Mouse (Mus musculus): ENCODE data around the gene Homer2.

Gene Homer2

GRCm38 (mm10) chr7:81707471-81708140 lies at the start of gene Homer2:
TSS of gene Homer2 (minus strand) at chr7:81707527.
- in situ Hi-C loops (cut with MboI), result no loop called here

GRCm38 (mm10) chr7:81747956-81748355 lies 40.6 kb upstream of the Homer2 start:
- in situ Hi-C loops (cut with MboI), result no loop called here

DNA sequence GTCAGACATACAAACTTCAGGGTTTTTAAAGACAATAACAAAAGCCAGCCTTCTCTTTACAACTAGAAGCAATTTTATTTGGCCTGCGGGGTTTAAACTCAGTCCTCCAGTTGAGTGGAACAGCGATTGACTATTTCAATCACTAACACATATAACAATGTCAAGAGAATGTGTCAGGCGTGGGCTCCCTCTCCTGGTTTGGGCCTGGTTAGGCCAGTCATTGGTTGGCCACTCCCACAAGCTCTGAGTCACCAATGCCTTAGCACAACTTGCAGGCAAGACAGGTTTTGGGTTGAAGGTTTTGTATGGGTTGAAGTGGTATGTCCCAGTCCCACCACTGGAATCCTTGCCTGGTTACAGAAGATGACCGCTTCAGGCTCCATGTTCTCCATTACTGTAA lies 36.8 kb upstream of the Homer2 start:
- in situ Hi-C loops (cut with MboI), result no loop called here

GRCm38 (mm10) chr7:81740010-81740409 lies 32.7 kb upstream of the Homer2 start:
- in situ Hi-C loops (cut with MboI), result no loop called here

DNA sequence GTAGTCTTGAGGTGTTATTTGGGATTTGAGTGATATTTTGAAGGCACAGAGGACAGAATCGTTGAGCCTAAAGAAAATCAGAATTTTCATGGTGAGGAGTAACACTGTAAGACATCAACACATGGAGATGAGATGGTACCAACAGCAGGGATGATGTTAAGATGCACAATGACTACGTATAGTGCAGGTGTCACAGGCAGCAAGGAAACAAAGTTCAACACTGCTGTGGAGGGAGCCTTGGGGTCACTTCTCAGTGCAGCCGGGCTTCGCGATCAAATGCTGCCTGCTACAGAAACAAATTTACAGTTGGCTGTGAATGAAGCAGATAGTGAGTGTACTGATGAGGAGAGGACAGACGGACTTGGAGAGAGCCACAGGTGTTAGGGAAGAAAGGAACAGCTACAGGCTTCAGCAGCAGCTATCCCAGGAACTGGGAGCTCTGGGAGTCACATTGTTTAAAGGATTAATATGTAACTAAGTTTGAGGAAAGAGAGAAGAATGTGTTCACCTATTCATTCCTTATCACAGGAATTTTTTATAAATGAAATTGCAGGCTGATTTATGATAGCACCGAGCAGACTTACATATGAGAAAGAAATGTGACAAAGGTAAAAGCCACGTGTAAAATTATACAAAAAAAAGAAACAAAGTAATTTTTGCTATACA lies 31.5 kb upstream of the Homer2 start:
- in situ Hi-C loops (cut with MboI), result no loop called here

GRCm38 (mm10) chr7:81735300-81736048 lies 28.1 kb upstream of the Homer2 start:
- in situ Hi-C loops (cut with MboI), result no loop called here

GRCm38 (mm10) chr7:81732183-81733089 lies 25.1 kb upstream of the Homer2 start:
- in situ Hi-C loops (cut with MboI), result no loop called here

- in situ Hi-C loops (cut with MboI), result no loop called here
Measured at GRCm38 (mm10) chr7:81731181-81731651, 23.9 kb upstream of the Homer2 start.

GRCm38 (mm10) chr7:81729787-81730186 lies 22.5 kb upstream of the Homer2 start:
- in situ Hi-C loops (cut with MboI), result no loop called here

GRCm38 (mm10) chr7:81727716-81728115 lies 20.4 kb upstream of the Homer2 start:
- in situ Hi-C loops (cut with MboI), result no loop called here

DNA sequence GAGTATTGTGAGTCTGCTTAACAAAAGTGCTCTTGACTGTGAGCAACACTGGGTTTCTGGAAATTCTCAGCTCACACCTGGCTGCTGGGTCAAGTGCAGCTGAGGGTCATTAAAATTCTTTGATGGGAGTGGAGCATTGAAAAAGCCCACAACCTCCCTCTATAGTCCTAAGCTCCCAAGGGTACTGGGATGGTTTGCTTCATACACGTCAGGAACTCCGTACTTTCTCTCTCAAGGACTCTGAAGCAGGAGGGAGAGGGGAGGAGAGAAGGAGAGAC lies 19.3 kb upstream of the Homer2 start:
- in situ Hi-C loops (cut with MboI), result no loop called here

DNA sequence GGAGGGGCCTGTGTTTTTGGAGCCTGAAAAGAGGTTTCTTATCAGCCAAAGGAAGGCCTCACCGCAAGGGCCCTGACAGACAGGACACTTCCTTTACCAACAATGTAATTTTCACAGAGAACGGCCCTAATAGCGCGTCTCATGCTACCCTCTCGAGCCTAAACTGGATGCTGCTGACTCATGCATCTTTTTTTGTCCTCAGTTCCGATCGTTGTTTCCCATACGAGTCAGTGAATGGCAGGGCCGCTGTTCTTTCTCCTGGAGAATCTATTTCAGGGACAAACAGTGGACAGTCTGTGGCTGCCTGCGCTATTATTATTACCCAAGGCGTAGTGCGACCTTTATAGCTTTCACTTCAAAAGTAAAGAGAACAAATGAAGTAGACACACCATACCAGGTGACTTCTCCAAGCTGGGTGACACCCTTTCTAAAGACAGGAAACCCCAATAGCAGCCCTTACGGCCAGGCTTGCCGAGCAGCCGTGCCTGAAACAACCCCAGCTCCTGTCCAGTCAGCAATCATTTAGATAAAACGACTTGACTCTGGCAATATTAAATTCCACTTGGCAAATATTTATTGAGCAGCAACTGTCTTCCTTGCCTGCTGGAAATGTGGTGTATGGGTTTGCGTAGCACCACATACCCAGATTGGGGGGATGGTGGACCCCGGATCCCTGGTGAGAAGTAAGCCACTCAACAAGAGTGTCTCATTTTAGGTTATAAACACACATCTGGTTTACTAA lies 18.8 kb upstream of the Homer2 start:
- in situ Hi-C loops (cut with MboI), result no loop called here

GRCm38 (mm10) chr7:81723851-81724250 lies 16.5 kb upstream of the Homer2 start:
- in situ Hi-C loops (cut with MboI), result no loop called here

DNA sequence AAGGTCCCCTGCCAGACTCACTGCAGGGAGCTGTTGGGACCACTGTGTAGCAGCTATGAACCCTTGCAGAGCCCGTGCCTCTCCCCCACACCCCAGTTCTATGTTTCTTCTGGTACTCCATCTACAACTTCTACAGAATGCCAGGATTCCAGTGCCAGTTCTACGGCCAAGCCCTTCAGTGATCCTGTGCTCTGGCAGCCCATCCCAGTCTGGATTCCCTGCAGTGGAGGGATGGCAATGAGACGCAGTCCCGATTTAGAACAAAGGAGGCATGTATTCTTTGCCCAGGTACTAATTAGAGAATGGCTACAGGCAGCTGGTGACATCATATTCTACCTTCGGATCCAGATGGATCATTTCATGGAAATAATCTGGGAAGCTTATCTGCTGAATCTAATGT lies 13.9 kb upstream of the Homer2 start:
- in situ Hi-C loops (cut with MboI), result no loop called here

DNA sequence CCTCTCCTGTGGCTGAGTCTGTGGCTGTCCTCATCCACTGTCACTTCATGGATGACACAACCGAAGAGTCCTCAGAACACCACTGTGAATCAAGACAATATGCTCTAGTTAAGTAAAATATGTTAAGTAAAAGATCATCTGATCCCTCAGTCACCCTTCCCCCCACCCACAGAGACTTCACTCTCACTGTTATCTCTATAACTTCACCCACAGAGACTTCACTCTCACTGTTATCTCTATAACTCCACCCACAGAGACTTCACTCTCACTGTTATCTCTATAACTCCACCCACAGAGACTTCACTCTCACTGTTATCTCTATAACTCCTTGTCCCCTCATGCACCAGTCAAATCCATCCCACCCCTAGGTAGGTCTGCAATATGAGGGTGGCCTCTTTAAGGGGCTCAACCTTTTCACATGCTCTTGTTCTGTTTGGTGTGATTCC lies 11.9 kb upstream of the Homer2 start:
- in situ Hi-C loops (cut with MboI), result no loop called here

DNA sequence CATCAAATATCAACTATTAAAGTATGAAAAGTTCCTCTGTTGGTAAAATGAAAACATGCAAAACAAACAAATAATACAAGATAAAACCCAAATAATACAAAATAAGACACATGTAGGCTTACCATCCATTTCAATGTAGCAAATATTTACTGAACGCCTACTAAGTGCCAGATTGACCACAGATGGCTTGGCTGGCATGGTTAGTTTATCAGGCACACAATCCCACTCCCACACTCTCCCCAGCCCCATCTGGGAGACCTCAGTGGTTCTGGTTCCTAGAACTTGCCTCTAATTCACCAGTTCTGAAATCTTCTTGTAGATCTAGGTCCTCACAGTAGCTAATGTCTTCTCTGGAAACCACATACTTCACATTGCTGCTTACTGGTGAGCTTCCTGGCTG lies 11.3 kb upstream of the Homer2 start:
- in situ Hi-C loops (cut with MboI), result no loop called here

DNA sequence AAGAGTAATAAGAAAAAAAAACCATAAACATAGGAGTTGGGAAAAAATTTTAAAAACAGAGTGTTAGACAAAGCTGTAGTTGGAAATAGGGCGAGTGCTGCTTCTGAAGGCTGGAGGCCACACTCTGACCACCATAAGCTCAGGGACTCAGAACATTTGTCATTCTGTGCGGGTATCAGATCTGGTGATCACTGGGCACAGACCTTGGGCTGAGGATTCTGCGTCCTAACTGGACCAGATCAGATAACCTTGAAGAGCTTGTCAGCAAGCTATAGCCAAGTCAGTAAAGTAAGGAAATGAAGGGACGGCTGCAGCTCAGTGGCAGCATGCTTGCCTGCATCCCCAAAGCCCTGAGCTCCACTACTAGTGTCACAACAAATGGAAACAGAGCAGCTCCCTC lies 2.8 kb upstream of the Homer2 start:
- in situ Hi-C loops (cut with MboI), result no loop called here

DNA sequence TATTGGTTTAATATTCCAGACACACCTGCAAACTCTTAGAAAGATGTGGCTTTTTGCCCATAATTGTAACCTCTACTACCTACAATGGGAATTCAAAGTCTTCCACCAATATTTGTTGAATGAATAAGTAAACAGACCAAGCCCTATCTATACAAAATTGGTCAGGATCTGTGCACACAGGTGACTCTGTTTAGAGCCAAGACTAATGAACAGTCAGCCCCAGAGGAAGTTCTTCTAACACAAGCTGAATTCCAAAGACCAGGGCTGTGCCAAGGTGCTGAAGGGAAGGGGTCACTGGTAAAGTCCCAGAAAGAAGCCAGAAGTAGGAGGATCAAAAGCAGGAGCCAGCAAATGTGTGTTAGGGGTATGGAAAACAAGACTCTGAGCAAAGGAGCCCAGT lies 838 bp upstream of the Homer2 start:
- in situ Hi-C loops (cut with MboI), result no loop called here

DNA sequence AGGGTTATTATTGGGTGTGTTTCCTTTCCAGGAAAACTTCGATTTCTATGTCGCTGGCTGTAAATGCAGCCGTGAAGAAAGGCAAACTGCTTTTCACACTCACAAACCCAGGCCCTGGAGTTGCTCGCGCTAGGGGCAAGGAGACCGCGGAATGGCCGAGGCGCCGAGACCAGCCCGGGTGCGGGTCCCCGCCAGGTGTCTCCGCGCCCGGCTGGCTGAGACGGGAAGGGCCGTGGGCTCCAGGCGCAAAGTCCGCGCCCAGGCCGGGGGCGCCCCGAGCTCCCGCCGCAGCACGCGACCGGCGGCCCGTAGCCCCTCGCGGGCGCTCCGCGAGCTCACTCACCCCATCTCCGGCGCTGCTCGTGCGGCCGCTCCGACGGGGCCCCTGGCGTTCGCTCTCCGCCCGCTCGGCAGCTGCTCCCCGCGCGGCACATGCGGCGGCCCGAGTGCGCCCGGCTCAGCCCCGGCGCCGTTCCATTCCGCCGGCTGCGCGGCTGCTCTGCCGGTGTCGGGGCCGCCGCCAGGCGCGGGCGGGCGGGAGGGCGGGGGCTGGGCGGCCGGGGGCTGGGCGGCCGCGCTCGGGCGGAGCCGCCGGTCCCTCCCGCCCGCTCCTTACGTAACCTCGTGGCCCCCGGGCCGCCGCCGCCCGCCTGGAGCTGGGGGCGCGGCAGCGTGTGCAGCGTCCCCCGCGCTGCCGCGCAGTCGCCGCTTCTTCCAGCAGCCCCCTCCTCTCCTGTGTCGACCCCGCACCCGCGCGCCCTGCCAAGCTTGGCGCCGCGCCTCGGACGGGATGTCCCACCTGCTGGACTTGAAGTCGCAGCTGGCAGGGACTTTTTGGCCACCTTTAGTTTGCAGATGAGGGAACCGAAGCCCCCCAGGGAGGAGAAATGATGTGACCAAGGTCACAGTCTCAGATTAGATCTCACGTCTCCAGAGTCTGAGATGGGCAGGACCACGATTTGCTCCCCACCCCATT lies 623 bp downstream of the Homer2 start:
- in situ Hi-C loops (cut with MboI), result no loop called here

DNA sequence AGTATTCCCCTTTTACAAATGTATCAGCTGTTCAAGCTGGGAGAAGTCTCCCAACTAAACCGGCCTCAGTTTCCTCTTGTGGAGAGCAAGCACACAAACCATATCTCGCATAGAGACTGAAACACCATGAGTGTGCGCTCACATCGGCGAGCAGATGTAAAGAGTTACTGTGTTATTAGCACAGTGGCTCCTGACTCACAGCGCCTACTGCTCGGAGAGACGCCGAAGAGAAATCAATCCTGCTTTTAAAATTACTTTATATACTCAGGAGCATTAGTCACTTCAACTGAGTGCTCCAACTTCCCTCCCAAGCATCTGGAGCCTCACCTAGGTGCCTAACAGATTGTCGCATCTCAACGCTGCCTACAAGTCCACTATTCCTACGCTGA lies 1.3 kb downstream of the Homer2 start:
- in situ Hi-C loops (cut with MboI), result no loop called here
